Mouse (Mus musculus) splenic B cell, adult 2 months (primary cell): ENCODE data around the gene Ctdspl2.
"Not testable (repeated sequence)": the region's sequence is repeated elsewhere in the genome, so short reads cannot be mapped to it uniquely, and the experiment has no call there.

Experiments used
- DNase-seq: peaks from one replicate; pipeline ENCODE4 v3.0.0-alpha.2; 2011; ENCODE audit warnings: low read depth, low spot score
- H3K27me3 ChIP-seq: 2 replicates; pipeline ENCODE4 v1.6.1; 2012; ENCODE audit warnings: mild to moderate bottlenecking, low read length, moderate library complexity, mixed read lengths; ENCODE audit not compliant: control insufficient read depth, poor library complexity, insufficient read depth, severe bottlenecking
- H3K36me3 ChIP-seq: 2 replicates; pipeline ENCODE4 v1.6.1; 2012; ENCODE audit warnings: mild to moderate bottlenecking, low read length, moderate library complexity, mixed read lengths; ENCODE audit not compliant: control insufficient read depth, poor library complexity, insufficient read depth, severe bottlenecking

Gene Ctdspl2

GRCm38 (mm10) chr2:121955765-121956223 lies at the start of gene Ctdspl2, which contains the start of gene Mageb3:
Gene Ctdspl2, plus strand, starts transcription at chr2:121956001.
Gene Mageb3, minus strand, starts transcription at chr2:121956092.
- 0 out of 2 replicates have a peak, but pooled peaks cover under 1% of the 10 kb centered on the region for H3K36me3 ChIP-seq
- DNase-seq: peak; percentile 95
- no peaks in the 10 kb centered on the region for H3K27me3 ChIP-seq

- no peaks in the 10 kb centered on the region for H3K36me3 ChIP-seq
- no peaks in the 10 kb centered on the region for H3K27me3 ChIP-seq
- DNase-seq: peak; percentile 5
Measured at GRCm38 (mm10) chr2:121909975-121910374, 45.8 kb upstream of the Ctdspl2 start.

DNA sequence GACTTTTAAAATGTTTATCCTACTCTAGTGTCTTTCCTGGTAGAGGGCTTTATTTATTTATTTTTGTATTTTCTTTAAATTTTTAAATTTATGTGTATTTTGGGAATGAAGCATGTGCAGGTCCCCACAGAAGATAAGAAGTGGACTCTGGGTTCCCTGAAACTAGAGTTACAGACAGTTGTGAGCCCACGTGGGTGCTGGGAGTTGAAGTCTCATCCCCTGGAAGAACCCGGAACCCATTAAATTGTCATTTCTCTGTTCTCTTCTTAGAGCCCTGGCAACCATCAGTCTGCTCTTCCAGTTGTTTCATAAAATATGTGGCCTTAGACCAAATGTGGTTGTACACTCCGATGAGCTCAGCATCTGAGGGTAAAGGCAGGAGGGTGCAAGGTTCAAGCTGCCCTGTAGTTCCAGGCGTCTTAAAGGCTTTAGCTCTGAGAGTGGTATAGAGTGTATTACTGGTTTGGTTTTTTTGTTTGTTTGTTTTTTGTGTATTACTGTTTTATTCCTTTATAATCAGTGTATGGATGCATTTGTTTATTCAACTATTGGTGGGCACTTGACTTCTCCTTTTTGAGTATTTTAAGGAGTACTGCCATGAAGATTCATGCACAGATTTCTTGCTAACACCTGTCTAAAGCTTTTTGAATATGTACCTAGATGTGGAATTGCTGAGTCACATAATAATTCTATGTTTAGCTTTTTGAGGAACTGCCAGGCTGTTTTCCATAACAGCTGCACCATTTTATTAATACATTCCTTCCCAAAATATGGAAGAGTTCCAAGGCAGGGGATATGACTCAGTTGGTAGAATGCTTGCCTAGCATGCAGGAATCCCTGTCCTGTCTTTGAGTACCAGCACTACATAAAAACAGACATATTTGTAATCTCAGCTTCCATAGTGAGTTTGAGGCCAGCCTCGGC lies 39.5 kb upstream of the Ctdspl2 start:
- DNase-seq: no peak

GRCm38 (mm10) chr2:121937624-121938023 lies 18.2 kb upstream of the Ctdspl2 start:
- H3K36me3 ChIP-seq, H3K27me3 ChIP-seq, DNase-seq: not testable (repeated sequence)

More for the DNA sequence above, 39.5 kb upstream of the Ctdspl2 start:
- Histone ChIP-seq H3K27me3 (no peaks in the 10 kb centered on the region), H3K36me3 (no peaks in the 10 kb centered on the region)

DNA sequence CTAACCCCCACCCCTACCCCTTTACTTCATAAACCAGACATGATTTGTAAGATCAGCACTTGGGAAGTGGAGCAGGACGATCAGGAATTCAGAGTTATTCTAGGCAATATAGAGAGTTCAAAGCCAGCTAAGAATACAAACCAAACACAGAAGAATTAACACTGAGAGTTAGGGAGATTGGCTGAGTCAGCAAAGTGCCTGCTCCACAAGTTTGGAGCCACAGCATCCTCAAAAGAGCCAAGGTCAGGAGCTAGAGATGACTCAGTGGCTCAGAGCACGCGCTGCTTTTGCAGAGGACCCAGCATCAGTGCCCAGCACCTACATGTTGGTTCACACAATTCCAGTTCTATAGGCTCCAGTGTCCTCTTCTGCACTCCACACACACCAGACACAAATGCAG lies 12.4 kb upstream of the Ctdspl2 start:
- no peaks in the 10 kb centered on the region for H3K36me3 ChIP-seq
- no peaks in the 10 kb centered on the region for H3K27me3 ChIP-seq
- DNase-seq: no peak

DNA sequence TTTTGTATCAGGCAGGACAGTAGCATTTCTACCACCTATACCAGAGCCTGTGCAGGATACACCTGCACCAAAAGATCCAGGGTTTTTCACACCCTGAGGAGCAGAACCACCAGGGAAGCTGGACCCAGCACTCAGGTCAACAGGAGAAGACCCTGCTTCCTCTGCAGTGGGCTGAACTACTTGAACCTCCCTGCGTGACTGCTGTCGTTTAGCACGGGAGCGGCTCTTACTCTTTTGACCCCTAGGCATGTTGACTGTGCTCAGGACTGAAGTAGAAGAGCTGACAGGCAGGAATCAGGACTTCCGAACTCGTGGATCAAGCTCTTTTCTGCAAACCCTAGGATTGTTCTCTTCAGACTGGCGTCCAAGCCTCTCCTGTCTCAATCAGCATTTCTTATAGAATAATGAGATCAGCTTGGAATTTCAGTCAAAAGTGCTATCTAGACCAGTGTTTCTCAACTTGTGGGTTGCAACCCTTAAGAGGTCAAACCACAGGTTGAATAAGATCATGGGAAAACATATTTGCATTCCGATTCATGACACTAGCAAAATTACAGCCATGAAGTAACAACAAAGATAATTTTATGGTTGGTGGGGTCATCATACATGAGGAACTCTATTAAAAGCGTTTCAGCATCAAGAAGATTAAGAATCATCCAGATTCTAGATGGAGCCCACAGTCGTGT lies 687 bp upstream of the Ctdspl2 start:
- no peaks in the 10 kb centered on the region for H3K27me3 ChIP-seq
- H3K36me3 ChIP-seq: no peaks in the 10 kb centered on the region
- DNase-seq: no peak

DNA sequence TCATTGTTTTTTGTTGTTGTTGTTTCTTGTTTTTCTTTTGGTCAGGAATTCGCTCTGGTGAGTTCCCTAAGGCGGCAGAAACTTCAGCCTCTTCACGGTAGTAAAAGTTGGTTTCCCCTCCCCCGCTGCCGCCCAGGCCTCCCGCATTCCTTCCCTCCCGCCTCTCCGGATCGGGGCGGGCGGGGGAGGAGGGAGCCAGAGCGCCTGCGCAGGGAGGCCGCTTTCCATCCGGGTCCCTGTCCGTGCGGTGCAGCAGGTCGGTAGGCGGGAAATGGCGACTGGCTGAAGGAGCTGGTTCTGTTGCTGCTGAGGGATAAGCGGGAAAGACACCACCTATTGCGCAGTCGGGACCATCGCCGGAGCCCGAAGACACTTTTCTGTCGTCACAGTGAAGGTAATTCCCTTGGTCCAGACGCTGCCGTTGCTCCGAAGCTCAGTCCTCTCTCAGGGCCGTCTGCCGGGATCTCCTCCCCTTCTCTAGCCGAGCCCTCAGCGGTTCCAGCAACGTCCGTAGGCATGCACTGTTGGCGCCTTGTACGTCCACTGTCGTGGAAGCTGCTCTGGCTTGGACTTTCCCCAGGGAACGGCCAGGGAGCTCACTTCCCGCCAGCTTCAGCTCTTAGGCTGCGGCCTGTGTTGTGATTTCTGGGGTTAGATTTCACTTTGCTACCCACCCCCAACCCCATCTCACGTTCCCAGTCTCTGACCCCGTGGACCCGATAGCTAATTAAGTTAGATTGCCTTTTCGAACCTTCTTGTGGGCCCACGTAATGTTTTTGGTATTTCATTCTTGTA lies 620 bp downstream of the Ctdspl2 start:
- Histone ChIP-seq H3K27me3 (no peaks in the 10 kb centered on the region), H3K36me3 (0 out of 2 replicates have a peak, but pooled peaks cover 2% of the 10 kb centered on the region)
- DNase-seq: peak; percentile 94

GRCm38 (mm10) chr2:121957216-121957792 lies 1.5 kb downstream of the Ctdspl2 start:
- peak; percentile 18 for DNase-seq
- H3K36me3 ChIP-seq: 0 out of 2 replicates have a peak, but pooled peaks cover 2% of the 10 kb centered on the region

DNA sequence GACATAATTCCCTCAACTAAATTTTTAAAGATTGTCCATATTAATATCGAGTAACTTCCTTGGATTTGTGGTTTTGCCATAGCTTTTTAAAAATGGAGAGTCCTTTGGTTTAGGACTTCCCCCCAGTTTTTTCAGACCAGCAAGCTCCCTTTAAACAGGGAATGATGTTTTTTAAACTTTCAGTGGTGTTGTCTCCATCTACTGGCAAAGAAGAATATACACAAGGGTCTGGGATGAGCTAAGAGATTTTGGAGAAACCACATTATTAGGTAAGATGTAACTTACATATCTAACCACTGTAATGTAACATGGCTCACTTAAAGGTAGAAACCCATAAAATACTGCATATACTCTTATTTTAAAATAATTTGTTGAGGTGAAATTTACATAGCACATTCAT lies 39.9 kb downstream of the Ctdspl2 start:
- DNase-seq: peak; percentile 11
- no peaks in the 10 kb centered on the region for H3K27me3 ChIP-seq
- H3K36me3 ChIP-seq: peaks cover 4% of the 10 kb centered on the region

More at GRCm38 (mm10) chr2:121957216-121957792, 1.5 kb downstream of the Ctdspl2 start:
- H3K27me3 ChIP-seq: no peaks in the 10 kb centered on the region

DNA sequence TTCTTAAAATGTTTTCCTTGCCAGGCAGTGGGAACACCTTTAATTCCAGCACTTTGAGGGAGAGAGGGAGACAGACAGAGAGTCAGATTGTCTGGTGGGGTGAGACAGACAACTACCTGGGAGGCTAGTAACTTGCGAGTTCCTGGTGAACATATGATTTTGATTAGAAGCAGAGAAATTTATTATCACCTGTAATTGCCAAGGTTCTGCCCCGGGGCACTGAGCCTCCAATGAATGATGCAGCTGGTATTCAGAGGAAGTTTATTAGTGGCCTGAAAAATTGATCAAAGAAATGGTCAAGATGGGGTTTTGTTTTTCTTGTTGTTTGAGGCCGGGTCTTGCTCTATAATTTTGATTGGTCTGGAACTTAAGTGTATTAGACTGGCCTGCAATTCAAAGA lies 53.0 kb downstream of the Ctdspl2 start:
- no peaks in the 10 kb centered on the region for H3K27me3 ChIP-seq

GRCm38 (mm10) chr2:122011441-122011840 lies 55.6 kb downstream of the Ctdspl2 start:
- H3K27me3 ChIP-seq: no peaks in the 10 kb centered on the region
- no peak for DNase-seq
- 0 out of 2 replicates have a peak, but pooled peaks cover 4% of the 10 kb centered on the region for H3K36me3 ChIP-seq

More for the DNA sequence above, 53.0 kb downstream of the Ctdspl2 start:
- DNase-seq: no peak
- H3K36me3 ChIP-seq: 0 out of 2 replicates have a peak, but pooled peaks cover 4% of the 10 kb centered on the region

GRCm38 (mm10) chr2:122018705-122019104 lies 62.9 kb downstream of the Ctdspl2 start:
- DNase-seq: no peak
- Histone ChIP-seq H3K27me3 (no peaks in the 10 kb centered on the region), H3K36me3 (no peaks in the 10 kb centered on the region)

GRCm38 (mm10) chr2:122022284-122022683 lies 66.5 kb downstream of the Ctdspl2 start:
- H3K36me3 ChIP-seq: no peaks in the 10 kb centered on the region
- peak; percentile 54 for DNase-seq
- no peaks in the 10 kb centered on the region for H3K27me3 ChIP-seq

- not testable (repeated sequence) for H3K27me3 ChIP-seq, DNase-seq, H3K36me3 ChIP-seq
Measured at GRCm38 (mm10) chr2:122027091-122027490, 71.3 kb downstream of the Ctdspl2 start.
